In genomic region chr6:5762943-5763342, GRCm38 (mm10) we compare ENCODE assay signal across 26 mouse cellular contexts. TPM values are rescaled to one million over a fixed set of nuclear protein-coding genes. Genes with fewer than 3 reads are reported as not detected.
DNase-seq lines count a peak whose midpoint lies in the region; ATAC-seq and TF ChIP-seq lines count a peak whose summit lies in the region.
"Had no signal": no experiment of that assay in that cellular context is flagged by ENCODE, and none has a peak within 500 bp of the region (broad histone marks: within the 10 kb centered on the region; RNA-seq: fewer than 3 reads in every experiment).

No protein-coding gene starts in this region.

- no peak for DNase-seq in liver, embryonic 13.5 days
- DNase-seq in liver, result no peak
- DNase-seq in MEL (ENCODE audit: low read depth, low spot score), result peak; percentile 2
- peak; percentile 41 for DNase-seq in brain, adult 2 months (ENCODE audit: low read depth, low spot score)
- DNase-seq in frontal cortex, adult 2 months (ENCODE audit: extremely low spot score in 1 of 2, low spot score in 1 of 2), result no peak
- no peak for DNase-seq in layer of hippocampus, postnatal 25 days (ENCODE audit: extremely low spot score in 1 of 2, low spot score in 1 of 2)
- no peak for DNase-seq in adrenal gland, postnatal 10 days
- DNase-seq: adrenal gland, postnatal 14 days; cerebellum, adult 11-12 months; cerebellum, adult 8-10 months; cerebellum, postnatal 10 days; cerebellum, postnatal 36 days; embryo, embryonic 11 days; gastrocnemius, postnatal 10 days; gastrocnemius, postnatal 36 days; heart, adult 11 months had no signal

- TF ChIP-seq POLR2A in MEL (IDR thresholded peaks at IDR 0.05; ENCODE audit: control insufficient read depth in 1 of 2, insufficient read depth in 1 of 2, low read depth in 1 of 2, low read length in 2 of 2, poor library complexity in 1 of 2), result no peak

- WGBS in liver, embryonic 13.5 days (ENCODE audit: insufficient replicate concordance), result 32% methylated on average over 2 of the region's 2 CpGs

- no peak overlapping the region for H3K4me3 ChIP-seq in liver, embryonic 13.5 days (replicated peaks)
- H3K4me3 ChIP-seq in MEL (ENCODE audit: control insufficient read depth in 1 of 2, insufficient read depth in 1 of 2, low read depth in 2 of 2, low read length in 2 of 2), result no peak overlapping the region
- H3K4me3 ChIP-seq: embryonic facial prominence, embryonic 10.5 days; embryonic facial prominence, embryonic 13.5 days; erythroblast, embryonic 14.5 days; forebrain, embryonic 12.5 days; forebrain, embryonic 15.5 days; hindbrain, embryonic 12.5 days; hindbrain, embryonic 15.5 days had no signal

- H3K9ac ChIP-seq in liver, embryonic 13.5 days, result no peak overlapping the region
- no peak overlapping the region for H3K9ac ChIP-seq in MEL (ENCODE audit: control insufficient read depth, low read depth, low read length, poor library complexity, severe bottlenecking)
- H3K9ac ChIP-seq: embryonic facial prominence, embryonic 13.5 days; forebrain, embryonic 12.5 days; forebrain, embryonic 15.5 days; hindbrain, embryonic 12.5 days; hindbrain, embryonic 15.5 days had no signal

- TF ChIP-seq RAD21 in MEL (IDR thresholded peaks at IDR 0.05; ENCODE audit: low read depth, low read length), result no peak

- H3K27me3 ChIP-seq in liver, embryonic 13.5 days, result no peaks in the 10 kb centered on the region
- H3K27me3 ChIP-seq in MEL (ENCODE audit: control insufficient read depth in 1 of 2, insufficient read depth in 2 of 2, low read length in 2 of 2), result no peaks in the 10 kb centered on the region
- H3K27me3 ChIP-seq: embryonic facial prominence, embryonic 13.5 days; forebrain, embryonic 12.5 days; forebrain, embryonic 15.5 days; hindbrain, embryonic 12.5 days; hindbrain, embryonic 15.5 days had no signal

- TF ChIP-seq CTCF in MEL (IDR thresholded peaks at IDR 0.05 in 2 of 3, conservative IDR thresholded peaks at IDR 0.05 in 1 of 3; ENCODE audit: control insufficient read depth in 1 of 3, insufficient read depth in 1 of 3, low read depth in 2 of 3, low read length in 3 of 3, poor library complexity in 1 of 3, severe bottlenecking in 1 of 3), result no peak

- no peak overlapping the region for H3K4me2 ChIP-seq in liver, embryonic 13.5 days
- H3K4me2 ChIP-seq: embryonic facial prominence, embryonic 13.5 days; forebrain, embryonic 12.5 days; forebrain, embryonic 15.5 days; heart, embryonic 11.5 days; hindbrain, embryonic 12.5 days; hindbrain, embryonic 15.5 days had no signal

- no peak overlapping the region for H3K27ac ChIP-seq in liver, embryonic 13.5 days
- no peak overlapping the region for H3K27ac ChIP-seq in MEL (ENCODE audit: control insufficient read depth, low read depth, low read length)
- H3K27ac ChIP-seq: embryonic facial prominence, embryonic 10.5 days; embryonic facial prominence, embryonic 13.5 days; forebrain, embryonic 12.5 days; forebrain, embryonic 15.5 days; hindbrain, embryonic 12.5 days; hindbrain, embryonic 15.5 days had no signal

- H3K9me3 ChIP-seq in liver, embryonic 13.5 days (replicated peaks), result no peaks in the 10 kb centered on the region
- H3K9me3 ChIP-seq in MEL (replicated peaks; ENCODE audit: insufficient read depth, low read length), result no peaks in the 10 kb centered on the region
- H3K9me3 ChIP-seq: embryonic facial prominence, embryonic 10.5 days; embryonic facial prominence, embryonic 13.5 days; forebrain, embryonic 12.5 days; forebrain, embryonic 15.5 days; hindbrain, embryonic 12.5 days; hindbrain, embryonic 15.5 days had no signal

- no peaks in the 10 kb centered on the region for H3K4me1 ChIP-seq in liver, embryonic 13.5 days (replicated peaks)
- H3K4me1 ChIP-seq in MEL (ENCODE audit: control insufficient read depth in 1 of 2, insufficient read depth in 2 of 2, low read length in 2 of 2), result no peaks in the 10 kb centered on the region
- H3K4me1 ChIP-seq: embryonic facial prominence, embryonic 10.5 days; embryonic facial prominence, embryonic 13.5 days; forebrain, embryonic 12.5 days; forebrain, embryonic 15.5 days; hindbrain, embryonic 12.5 days; hindbrain, embryonic 15.5 days had no signal

- no peaks in the 10 kb centered on the region for H3K79me2 ChIP-seq in MEL (ENCODE audit: control insufficient read depth, insufficient read depth, low read length, poor library complexity)

- no peaks in the 10 kb centered on the region for H3K36me3 ChIP-seq in liver, embryonic 13.5 days
- no peaks in the 10 kb centered on the region for H3K36me3 ChIP-seq in MEL (ENCODE audit: control insufficient read depth in 1 of 2, insufficient read depth in 2 of 2, low read length in 2 of 2)
- H3K36me3 ChIP-seq: embryonic facial prominence, embryonic 10.5 days; embryonic facial prominence, embryonic 13.5 days; forebrain, embryonic 12.5 days; forebrain, embryonic 15.5 days; hindbrain, embryonic 12.5 days; hindbrain, embryonic 15.5 days had no signal

- no peak; a peak in 1 of 4 replicates for TF ChIP-seq EP300 in MEL (IDR thresholded peaks at IDR 0.05; ENCODE audit: low read depth in 1 of 2, low read length in 2 of 2)

- peak; percentile 65 for ATAC-seq in liver, embryonic 13.5 days (ENCODE audit: low read depth)
- ATAC-seq in megakaryocyte progenitor cell, adult 5-6 weeks (replicated peaks; ENCODE audit: poor library complexity), result peak; percentile 23; the same call in 1 of the 2 replicates
- ATAC-seq: forebrain, embryonic 15.5 days; Patski had no signal

TF ChIP-seq in MEL, 35 proteins besides CTCF, POLR2A, EP300 and RAD21:
- TF ChIP-seq ZNF384 (IDR thresholded peaks at IDR 0.05; ENCODE audit: low read depth, low read length), result no peak
- no peak for TF ChIP-seq HCFC1 (IDR thresholded peaks at IDR 0.05; ENCODE audit: low read depth, low read length)
- no peak for TF ChIP-seq MAX (IDR thresholded peaks at IDR 0.05; ENCODE audit: low read length)
- no peak for TF ChIP-seq RCOR1 (IDR thresholded peaks at IDR 0.05; ENCODE audit: low read depth, low read length)
- no peak for TF ChIP-seq TCF12 (IDR thresholded peaks at IDR 0.05; ENCODE audit: low read depth, low read length)
- TF ChIP-seq MXI1 (IDR thresholded peaks at IDR 0.05; ENCODE audit: low read depth, low read length), result no peak
- no peak for TF ChIP-seq ELF1 (IDR thresholded peaks at IDR 0.05; ENCODE audit: low read depth, low read length)
- no peak for TF ChIP-seq MAZ (IDR thresholded peaks at IDR 0.05; ENCODE audit: low read depth, low read length)
- no peak for TF ChIP-seq ETS1 (IDR thresholded peaks at IDR 0.05; ENCODE audit: low read depth, low read length)
- TF ChIP-seq SMC3 (IDR thresholded peaks at IDR 0.05; ENCODE audit: low read depth, low read length), result no peak
- TF ChIP-seq UBTF (IDR thresholded peaks at IDR 0.05; ENCODE audit: borderline replicate concordance, insufficient read depth, low read depth, low read length), result no peak
- TF ChIP-seq GABPA (IDR thresholded peaks at IDR 0.05; ENCODE audit: low read depth, low read length), result no peak
- no peak for TF ChIP-seq GATA1 (IDR thresholded peaks at IDR 0.05; ENCODE audit: low read depth, low read length)
- TF ChIP-seq ZC3H11A (IDR thresholded peaks at IDR 0.05; ENCODE audit: low read depth, low read length), result no peak

RNA-seq across cellular contexts. Expression of gene Dync1i1, which starts 37.5 kb away (rescaled TPM):
- 0.15 TPM in 2 replicates for polyA plus RNA-seq in liver, embryonic 13.5 days (2015; fragmentation: Nextera tagmentation; extraction: Ambion mirVana)
- not detected in 2 replicates for total RNA-seq in MEL (2012; rRNA removed)
- polyA plus RNA-seq in MEL (2012; ENCODE audit: insufficient read depth in 1 of 2, insufficient read length in 2 of 2, low read depth in 1 of 2, low replicate concordance in 2 of 2, missing spikeins in 1 of 2), result not detected
- total RNA-seq in megakaryocyte progenitor cell, adult 5-6 weeks (2015), result not detected in 2 replicates
- total RNA-seq in megakaryocyte progenitor cell, adult 5-6 weeks (2017), result not detected in 2 replicates
- polyA plus RNA-seq in frontal cortex, adult 2 months (2012; rRNA removed), result 231 and 267 TPM in 2 replicates
- 100 to 1,000 TPM; 133 to 144 TPM for total RNA-seq in layer of hippocampus, postnatal 25 days (2021)
- total RNA-seq in adrenal gland, postnatal 10 days (2021), result 1 to 10 TPM; 1.7 to 1.8 TPM
- polyA plus RNA-seq: erythroblast, embryonic 14.5 days had no signal

Comparison
In these comparisons a context has a peak if more than half of its experiments do, and no peak if none do; other contexts are left out.
1. DNase-seq: peak in MEL (single experiment) and brain, adult 2 months (single experiment); none in liver, embryonic 13.5 days (single experiment), liver (single experiment), frontal cortex, adult 2 months (0 of 2), layer of hippocampus, postnatal 25 days (0 of 2) and adrenal gland, postnatal 10 days (single experiment).
2. RNA of gene Dync1i1, which starts 37.5 kb away (total RNA-seq): 133 to 144 TPM in layer of hippocampus, postnatal 25 days; 1.7 to 1.8 TPM in adrenal gland, postnatal 10 days, not detected in MEL and not detected in megakaryocyte progenitor cell, adult 5-6 weeks; every median in the first group is over 10 times any median in the second.